Mouse (Mus musculus): Measurements from ENCODE around the gene Tenm1. TPM values are rescaled to one million over a fixed set of nuclear protein-coding genes. Genes with fewer than 3 reads are reported as not detected.

Tenm1 gene
- polyA plus RNA-seq, 1 experiment from 2014 or later, result 0.72 TPM

GRCm38 (mm10) chrX:42500538-42500937 lies 928.4 kb downstream of the Tenm1 start:
- Histone ChIP-seq H3K27me3 (ENCODE audit: insufficient read depth, low read length) (no peaks in the 10 kb centered on the region), H3K4me2 (replicated peaks; ENCODE audit: low read depth, low read length) (no peak overlapping the region), H3K9me3 (ENCODE audit: low read length) (no peaks in the 10 kb centered on the region), H3K36me3 (ENCODE audit: insufficient read depth, low read length) (no peaks in the 10 kb centered on the region), H3K4me3 (ENCODE audit: low read length) (no peak overlapping the region), H3K9ac (replicated peaks; ENCODE audit: low read length) (no peak overlapping the region), H3K27ac (ENCODE audit: low read length) (no peak overlapping the region), H3K4me1 (ENCODE audit: insufficient read depth, low read length) (no peaks in the 10 kb centered on the region)
- no peak for ATAC-seq (ENCODE audit: low FRiP score, low TSS enrichment)

- Histone ChIP-seq H3K4me2 (replicated peaks; ENCODE audit: low read depth, low read length) (no peak overlapping the region), H3K4me3 (ENCODE audit: low read length) (no peak overlapping the region), H3K9ac (replicated peaks; ENCODE audit: low read length) (no peak overlapping the region), H3K27me3 (ENCODE audit: insufficient read depth, low read length) (no peaks in the 10 kb centered on the region; the same call in 1 of the 2 replicates), H3K9me3 (ENCODE audit: low read length) (no peaks in the 10 kb centered on the region), H3K27ac (ENCODE audit: low read length) (no peak overlapping the region), H3K4me1 (ENCODE audit: insufficient read depth, low read length) (no peaks in the 10 kb centered on the region), H3K36me3 (ENCODE audit: insufficient read depth, low read length) (no peaks in the 10 kb centered on the region)
- no peak for ATAC-seq (ENCODE audit: low FRiP score, low TSS enrichment)
- WGBS, result 93% methylated on average over 8 of the region's 8 CpGs
These were observed 938.6 kb downstream of the Tenm1 start for GRCm38 (mm10) chrX:42490336-42490735.

GRCm38 (mm10) chrX:42489446-42489845 lies 939.5 kb downstream of the Tenm1 start, which contains the start of gene Tex13c2:
TSS of gene Tex13c2 (plus strand) at chrX:42489691.
- no peak within 1 kb of the TSS for H3K4me3 ChIP-seq (ENCODE audit: low read length)
- H3K4me1 ChIP-seq (ENCODE audit: insufficient read depth, low read length), result no peaks in the 10 kb centered on the region
- H3K27ac ChIP-seq (ENCODE audit: low read length), result no peak within 1 kb of the TSS
- H3K36me3 ChIP-seq (ENCODE audit: insufficient read depth, low read length), result no peaks in the 10 kb centered on the region
- H3K27me3 ChIP-seq (ENCODE audit: insufficient read depth, low read length), result no peaks in the 10 kb centered on the region; the same call in 1 of the 2 replicates
- no peak within 1 kb of the TSS for H3K4me2 ChIP-seq (replicated peaks; ENCODE audit: low read depth, low read length)
- WGBS, result 89% methylated on average over 16 of the region's 16 CpGs
- ATAC-seq (ENCODE audit: low FRiP score, low TSS enrichment), result no peak
- no peaks in the 10 kb centered on the region for H3K9me3 ChIP-seq (ENCODE audit: low read length)
- no peak within 1 kb of the TSS for H3K9ac ChIP-seq (replicated peaks; ENCODE audit: low read length)

Other genes starting within 250 kb of the Tenm1 start
- gene Tex13c1, start 162.0 kb upstream of the Tenm1 start, polyA plus RNA-seq (2015; fragmentation: Nextera tagmentation; extraction: Ambion mirVana), result not detected in 2 replicates